Mouse (Mus musculus) embryo, embryonic 10.5 days (tissue): Measurements from ENCODE around the gene Fiz1.

Experiments
- DNase-seq: peaks from one replicate; pipeline ENCODE4 v3.0.0-alpha.2; 2015; ENCODE audit warnings: low spot score

The Fiz1 gene

GRCm38 (mm10) chr7:4996934-4997333, 17.6 kb downstream of the Fiz1 start:
- DNase-seq: no peak

- DNase-seq: peak; percentile 94
Measured at GRCm38 (mm10) chr7:4996003-4996895, 18.2 kb downstream of the Fiz1 start, which contains the start of gene Zfp579. Gene Zfp579 (minus strand): TSS chr7:4996158.

- no peak for DNase-seq
Measured at GRCm38 (mm10) chr7:4995268-4996002, 19.1 kb downstream of the Fiz1 start.

GRCm38 (mm10) chr7:4993999-4994788, 20.3 kb downstream of the Fiz1 start:
- DNase-seq: no peak

GRCm38 (mm10) chr7:4993347-4993998, 21.0 kb downstream of the Fiz1 start:
- no peak for DNase-seq

- no peak for DNase-seq
Measured at GRCm38 (mm10) chr7:4988250-4988649, 26.2 kb downstream of the Fiz1 start.

- no peak for DNase-seq
Measured at GRCm38 (mm10) chr7:4976832-4977231, 37.7 kb downstream of the Fiz1 start.

GRCm38 (mm10) chr7:4975455-4975854, 39.0 kb downstream of the Fiz1 start:
- DNase-seq: no peak

GRCm38 (mm10) chr7:4972321-4973047, 42.0 kb downstream of the Fiz1 start:
- no peak for DNase-seq

- DNase-seq: no peak
Measured at GRCm38 (mm10) chr7:4971710-4972109, 42.8 kb downstream of the Fiz1 start.

GRCm38 (mm10) chr7:4971068-4971467, 43.4 kb downstream of the Fiz1 start, which contains the start of gene Sbk3:
Gene Sbk3 (minus strand): TSS chr7:4971168.
- no peak for DNase-seq

- DNase-seq: no peak
Measured at GRCm38 (mm10) chr7:4964988-4965387, 49.5 kb downstream of the Fiz1 start.

- DNase-seq: peak; percentile 73
Measured at GRCm38 (mm10) chr7:4964272-4964671, 50.2 kb downstream of the Fiz1 start, which contains the start of gene Sbk2. Gene Sbk2 (minus strand): TSS chr7:4964406.

GRCm38 (mm10) chr7:4963527-4963926, 51.0 kb downstream of the Fiz1 start:
- DNase-seq: no peak

- DNase-seq: no peak
Measured at GRCm38 (mm10) chr7:4957361-4957760, 57.1 kb downstream of the Fiz1 start.
